Mouse (Mus musculus) liver, adult 2 months (tissue): Measurements from ENCODE around the gene Ubb. TPM values are rescaled to one million over a fixed set of nuclear protein-coding genes. Genes with fewer than 3 reads are reported as not detected.

ENCODE experiments used
- DNase-seq: peaks from one replicate; pipeline ENCODE4 v3.0.0-alpha.2; 2011; ENCODE audit warnings: low read depth, low spot score; ENCODE audit errors: extremely low read depth
- H3K27ac ChIP-seq: fragments of 200-500 bp; replicated peaks from 2 replicates; pipeline ENCODE4 v1.5.1; 2012; ENCODE audit warnings: low read depth, mild to moderate bottlenecking, control low read depth, inconsistent platforms, low read length; ENCODE audit not compliant: insufficient read depth
- H3K27me3 ChIP-seq: fragments of 200-500 bp; 2 replicates; pipeline ENCODE4 v1.6.1; 2012; ENCODE audit warnings: mild to moderate bottlenecking, moderate library complexity, low read length, inconsistent platforms; ENCODE audit not compliant: control insufficient read depth, insufficient read depth
- H3K36me3 ChIP-seq: fragments of 200-500 bp; 2 replicates; pipeline ENCODE4 v1.6.1; 2012; ENCODE audit warnings: low read length, inconsistent platforms; ENCODE audit not compliant: control insufficient read depth, insufficient read depth
- H3K4me1 ChIP-seq: fragments of 200-500 bp; 2 replicates; pipeline ENCODE4 v1.6.1; 2011; ENCODE audit warnings: low read length; ENCODE audit not compliant: control insufficient read depth, insufficient read depth
- H3K4me3 ChIP-seq: fragments of 200-500 bp; 2 replicates; pipeline ENCODE4 v1.5.1; 2011; ENCODE audit warnings: low read depth, mild to moderate bottlenecking, control low read depth, low read length, moderate library complexity; ENCODE audit not compliant: insufficient read depth
- H3K79me2 ChIP-seq: fragments of 200-500 bp; 2 replicates; pipeline ENCODE4 v1.6.1; 2012; ENCODE audit warnings: inconsistent platforms, mild to moderate bottlenecking, low read length, moderate library complexity; ENCODE audit not compliant: control insufficient read depth, insufficient read depth
- H3K9ac ChIP-seq: fragments of 200-500 bp; 2 replicates; pipeline ENCODE4 v1.6.1; 2012; ENCODE audit warnings: low read depth, mild to moderate bottlenecking, control low read depth, inconsistent platforms, low read length
- CTCF ChIP-seq: fragments of 200-500 bp; IDR thresholded peaks from 2 replicates; pipeline ENCODE4 v1.5.1; 2011; ENCODE audit warnings: low read depth, low read length, control low read depth
- POLR2A ChIP-seq: fragments of 200-500 bp; IDR thresholded peaks from 2 replicates; pipeline ENCODE4 v1.6.1; 2011; ENCODE audit warnings: low read length, control low read depth; ENCODE audit not compliant: insufficient read depth; ENCODE audit errors: extremely low read depth
- WGBS: fragments of 180-500 bp; shearing (Covaris S2); methylation state at CpG from one replicate; pipeline ENCODE4 v1.1.7; 2018; 5-methylcytosine and 5-hydroxymethylcytosine counted together
- polyA plus RNA-seq: library from polyadenylated mRNA; depleted of rRNA; stranded (reverse); fragments of >200 nt; gene quantifications from 2 replicates; pipeline ENCODE4 v1.2.3, GENCODE M21; 2012
- total RNA-seq: library from RNA; depleted of rRNA; stranded (reverse); fragments of >200 nt; gene quantifications from 2 replicates; pipeline ENCODE4 v1.2.3, GENCODE M21; 2014

Ubb gene
- total and polyA plus RNA-seq, 2 experiments = 621 to 644 TPM

GRCm38 (mm10) chr11:62553186-62553585 is 2.2 kb downstream of the Ubb start:
- WGBS = 6% methylated on average over 1 of the region's 1 CpGs
- Histone ChIP-seq H3K27me3 (no peaks in the 10 kb centered on the region), H3K4me1 (peaks cover 14% of the 10 kb centered on the region), H3K79me2 (peaks cover 4% of the 10 kb centered on the region; the same call in 1 of the 2 replicates), H3K9ac (no peak overlapping the region), H3K27ac (no peak overlapping the region), H3K4me3 (peak overlapping the region; percentile 45; the same call in 1 of the 2 replicates), H3K36me3 (peaks cover 14% of the 10 kb centered on the region)
- TF ChIP-seq CTCF (no peak), POLR2A (no peak)
- DNase-seq = no peak

GRCm38 (mm10) chr11:62553633-62554032 is 2.7 kb downstream of the Ubb start:
- Histone ChIP-seq H3K79me2 (peaks cover 4% of the 10 kb centered on the region; the same call in 1 of the 2 replicates), H3K27ac (no peak overlapping the region), H3K4me1 (peaks cover 17% of the 10 kb centered on the region), H3K27me3 (no peaks in the 10 kb centered on the region), H3K36me3 (peaks cover 14% of the 10 kb centered on the region), H3K4me3 (peak overlapping the region; percentile 45; the same call in 1 of the 2 replicates), H3K9ac (no peak overlapping the region)
- no peak for DNase-seq
- TF ChIP-seq CTCF (no peak), POLR2A (no peak)
- 70% methylated on average over 5 of the region's 5 CpGs for WGBS

- H3K27me3 ChIP-seq = no peaks in the 10 kb centered on the region
- no peak overlapping the region for H3K27ac ChIP-seq
- DNase-seq = peak; percentile 23
- TF ChIP-seq POLR2A (no peak), CTCF (no peak)
- H3K4me3 ChIP-seq = peak overlapping the region; percentile 19; the same call in 1 of the 2 replicates
- peak overlapping the region; percentile 10; the same call in 1 of the 2 replicates for H3K9ac ChIP-seq
- H3K4me1 ChIP-seq = peaks cover 21% of the 10 kb centered on the region
- peaks cover 14% of the 10 kb centered on the region for H3K36me3 ChIP-seq
- WGBS = 70% methylated on average over 5 of the region's 5 CpGs
- H3K79me2 ChIP-seq = peaks cover 4% of the 10 kb centered on the region; the same call in 1 of the 2 replicates
These were observed 3.3 kb downstream of the Ubb start for GRCm38 (mm10) chr11:62554163-62554855.

GRCm38 (mm10) chr11:62554934-62555517 is 4.1 kb downstream of the Ubb start:
- peak; percentile 46 for DNase-seq
- no peak overlapping the region for H3K9ac ChIP-seq
- H3K36me3 ChIP-seq = peaks cover 14% of the 10 kb centered on the region
- H3K4me3 ChIP-seq = no peak overlapping the region
- no peak overlapping the region for H3K27ac ChIP-seq
- peaks cover 21% of the 10 kb centered on the region for H3K4me1 ChIP-seq
- TF ChIP-seq POLR2A (no peak), CTCF (no peak)
- H3K27me3 ChIP-seq = no peaks in the 10 kb centered on the region
- H3K79me2 ChIP-seq = peaks cover 4% of the 10 kb centered on the region; the same call in 1 of the 2 replicates

GRCm38 (mm10) chr11:62555896-62556412 is 5.0 kb downstream of the Ubb start:
- Histone ChIP-seq H3K79me2 (peaks cover 4% of the 10 kb centered on the region; the same call in 1 of the 2 replicates), H3K36me3 (peaks cover 14% of the 10 kb centered on the region), H3K27ac (no peak overlapping the region), H3K27me3 (no peaks in the 10 kb centered on the region), H3K4me3 (no peak overlapping the region), H3K4me1 (peaks cover 21% of the 10 kb centered on the region), H3K9ac (no peak overlapping the region)
- DNase-seq = peak; percentile 60
- TF ChIP-seq CTCF (no peak), POLR2A (no peak)

- DNase-seq = peak; percentile 86
- TF ChIP-seq CTCF (no peak), POLR2A (no peak)
- Histone ChIP-seq H3K4me3 (no peak overlapping the region), H3K4me1 (peaks cover 21% of the 10 kb centered on the region), H3K9ac (no peak overlapping the region), H3K27ac (no peak overlapping the region), H3K36me3 (peaks cover 14% of the 10 kb centered on the region), H3K27me3 (no peaks in the 10 kb centered on the region), H3K79me2 (no peaks in the 10 kb centered on the region)
- 25% methylated on average over 5 of the region's 5 CpGs for WGBS
These were observed 6.2 kb downstream of the Ubb start for GRCm38 (mm10) chr11:62557205-62557604.
